15 mouse cellular contexts compared by ENCODE assay signal in the genomic region with DNA sequence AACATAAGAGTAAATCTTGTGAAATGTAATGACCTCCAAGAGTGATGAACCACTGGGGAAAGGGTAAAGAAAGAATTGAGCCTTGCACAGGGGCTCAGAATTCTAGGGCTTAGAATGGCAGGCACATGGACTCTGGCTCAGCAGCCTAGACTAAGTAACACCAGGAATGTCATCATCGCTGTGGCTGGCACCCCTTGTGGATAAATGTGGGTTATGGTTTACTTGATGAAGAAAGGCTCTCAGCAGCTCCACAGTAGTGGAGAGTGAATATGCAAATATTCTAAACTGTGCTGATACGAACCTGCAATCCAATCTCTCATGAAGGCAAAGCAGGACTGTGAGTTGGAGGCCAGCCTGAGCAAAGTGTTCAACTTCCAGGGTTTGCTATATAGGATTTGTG. TPM values are rescaled to one million over a fixed set of nuclear protein-coding genes. Genes with fewer than 3 reads are reported as not detected.
"Had no signal": no experiment of that assay in that cellular context is flagged by ENCODE, and none has a peak within 500 bp of the region (broad histone marks: within the 10 kb centered on the region; RNA-seq: fewer than 3 reads in every experiment).

No protein-coding gene starts in this region.

- H3K27ac ChIP-seq: kidney, embryonic 15.5 days; limb, embryonic 10.5 days; liver, embryonic 15.5 days; midbrain, embryonic 13.5 days; neural tube, embryonic 12.5 days had no signal

- ATAC-seq: lung, postnatal 0 days; midbrain, embryonic 13.5 days had no signal

- H3K4me3 ChIP-seq: kidney, embryonic 15.5 days; limb, embryonic 10.5 days; liver, embryonic 15.5 days; midbrain, embryonic 13.5 days; neural tube, embryonic 12.5 days had no signal

- H3K9ac ChIP-seq: kidney, embryonic 15.5 days; liver, embryonic 15.5 days; midbrain, embryonic 13.5 days; neural tube, embryonic 12.5 days had no signal

- DNase-seq: kidney, adult 2 months; kidney, postnatal 14 days; lung, adult 2 months; retina, postnatal 1 day; right cerebral cortex, postnatal 14 days; thymus, postnatal 36 days had no signal

- H3K9me3 ChIP-seq: kidney, embryonic 15.5 days; limb, embryonic 10.5 days; liver, embryonic 15.5 days; midbrain, embryonic 13.5 days; neural tube, embryonic 12.5 days had no signal

- H3K4me1 ChIP-seq: kidney, embryonic 15.5 days; liver, embryonic 15.5 days; midbrain, embryonic 13.5 days; neural tube, embryonic 12.5 days had no signal

- H3K36me3 ChIP-seq: kidney, embryonic 15.5 days; limb, embryonic 10.5 days; liver, embryonic 15.5 days; midbrain, embryonic 13.5 days; neural tube, embryonic 12.5 days had no signal

- H3K27me3 ChIP-seq: kidney, embryonic 15.5 days; liver, embryonic 15.5 days; midbrain, embryonic 13.5 days; neural tube, embryonic 12.5 days had no signal

- H3K4me2 ChIP-seq: kidney, embryonic 15.5 days; liver, embryonic 11.5 days; liver, embryonic 15.5 days; midbrain, embryonic 13.5 days; neural tube, embryonic 12.5 days had no signal

RNA-seq across cellular contexts. Expression of a gene that starts 26.0 kb away (rescaled TPM):
- total RNA-seq: monocyte, adult 5-6 weeks; neutrophil, adult 5-6 weeks had no signal
